Mouse (Mus musculus): ENCODE results near the gene Qrich1. TPM values are rescaled to one million over a fixed set of nuclear protein-coding genes. Genes with fewer than 3 reads are reported as not detected.

Qrich1 gene
- total RNA-seq, 4 experiments from 2014 or later: 44.8 to 59.1 (median 55.7) TPM

DNA sequence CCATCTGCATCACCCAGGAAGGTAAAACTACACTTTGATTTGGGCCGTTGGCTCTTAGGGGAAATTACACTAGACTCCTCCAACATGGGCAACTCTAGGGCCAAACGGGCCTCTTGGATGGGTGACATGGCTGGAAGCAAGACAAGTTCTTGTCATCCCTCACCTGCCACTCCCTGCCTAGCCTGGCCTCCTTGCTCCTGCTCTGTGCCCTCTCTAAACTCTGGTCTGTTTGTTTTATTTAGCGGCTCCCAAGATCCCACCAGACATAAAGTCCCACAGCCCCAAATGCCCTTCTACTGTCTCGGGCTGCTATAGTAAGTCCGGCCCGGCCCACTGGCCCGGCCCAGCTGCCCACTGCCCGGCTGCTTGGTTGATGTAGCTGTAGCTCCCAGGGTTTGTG lies 47.1 kb downstream of the Qrich1 start:
- DNase-seq (ENCODE audit: low spot score in 2 of 2): no peak

DNA sequence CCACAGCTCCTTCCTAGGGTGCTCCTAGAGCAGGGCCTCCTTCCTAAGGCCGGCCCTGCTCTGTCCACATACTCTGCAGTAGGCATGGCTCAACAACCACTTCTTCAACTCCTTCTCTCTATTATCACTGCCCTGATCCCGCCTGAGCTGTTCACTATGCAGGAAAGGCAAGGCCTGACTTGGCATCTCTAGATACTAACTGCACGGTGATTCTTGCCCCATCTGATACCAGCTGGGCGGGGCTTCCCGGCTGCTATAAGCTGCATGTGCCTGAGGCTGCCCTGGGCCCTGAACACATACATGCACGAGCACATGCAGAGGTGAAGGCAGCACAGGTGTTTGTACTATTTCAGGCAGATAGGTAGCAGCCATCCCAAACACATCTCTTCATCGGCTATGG lies 47.5 kb downstream of the Qrich1 start:
- no peak for DNase-seq (ENCODE audit: low spot score in 2 of 2)

GRCm38 (mm10) chr9:108565881-108566814 lies 49.5 kb downstream of the Qrich1 start:
- DNase-seq (ENCODE audit: low spot score in 2 of 2): no peak

DNA sequence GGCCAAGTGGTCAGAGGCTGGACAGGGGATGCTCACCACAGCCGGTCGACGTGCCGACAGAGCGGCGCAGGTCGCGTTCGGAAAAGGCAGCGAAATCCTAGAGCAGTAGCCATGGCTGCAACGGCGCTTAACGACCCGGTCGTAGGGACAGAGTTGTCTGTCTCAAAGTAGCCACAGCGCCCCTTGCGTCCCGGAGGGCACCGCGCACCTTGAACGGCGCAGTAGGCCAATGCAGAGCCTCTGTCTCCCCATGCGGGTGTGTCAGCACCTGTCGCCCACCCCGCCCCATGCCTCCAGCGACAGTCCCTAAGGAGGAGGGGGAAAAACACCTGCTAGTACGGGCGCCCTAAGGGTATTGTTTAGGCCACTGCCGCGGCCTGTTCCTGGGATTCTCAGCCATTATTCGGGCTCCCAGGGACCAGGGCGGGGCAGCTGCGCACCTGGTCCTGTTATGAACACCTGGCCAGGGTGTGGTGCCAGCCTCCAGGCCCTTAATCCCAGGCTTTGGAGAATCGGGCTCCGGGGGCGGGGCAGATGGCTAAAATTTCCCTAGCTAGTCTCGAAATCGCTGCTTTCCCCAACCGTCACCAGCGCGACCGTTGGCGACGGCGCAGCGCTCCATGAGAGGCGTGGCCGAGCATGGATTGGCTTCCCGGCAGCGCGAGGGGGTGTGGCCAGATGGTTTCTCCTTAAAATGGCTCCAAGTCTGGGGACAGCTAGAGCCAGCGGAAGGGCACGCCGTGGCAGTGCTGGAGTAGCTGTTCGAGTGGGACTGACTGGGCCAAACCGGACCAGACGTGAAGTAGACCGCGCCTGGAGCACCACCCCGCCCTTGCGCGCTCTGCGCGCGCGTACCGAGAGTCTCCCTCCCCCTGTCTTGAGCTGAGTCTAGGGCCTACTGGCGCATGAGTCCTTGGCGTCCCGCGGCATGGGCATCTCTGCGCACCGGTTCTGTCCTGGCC lies 50.5 kb downstream of the Qrich1 start, which contains the start of gene Ndufaf3:
Ndufaf3 (minus strand) TSS at position 620 of the 962 bp plus-strand sequence.
- DNase-seq (ENCODE audit: low spot score in 2 of 2): peak; percentile 93 to 94

DNA sequence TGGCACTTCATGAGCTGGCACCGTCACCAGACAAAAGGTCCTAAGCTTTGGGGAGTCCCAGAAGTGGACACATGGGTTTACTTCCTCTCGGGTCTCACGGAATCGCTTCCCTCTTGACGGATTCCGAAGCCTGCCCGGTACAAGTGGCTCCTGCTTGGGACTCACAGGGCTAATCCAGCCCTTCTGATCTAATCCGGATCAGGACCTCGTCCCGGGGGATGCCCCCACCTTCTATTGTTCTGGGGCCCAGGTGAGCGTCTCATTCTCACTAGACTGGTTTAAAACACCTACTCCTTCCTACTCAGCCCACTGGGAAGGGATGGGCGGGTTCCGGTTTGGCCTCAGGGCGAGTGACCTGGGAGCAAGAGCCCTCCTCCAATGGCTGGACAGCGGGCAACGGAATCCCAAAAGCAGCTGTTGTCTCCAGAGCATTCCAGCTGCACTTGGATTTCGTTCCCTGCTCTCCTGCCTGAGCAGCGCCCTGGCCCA lies 51.4 kb downstream of the Qrich1 start:
- DNase-seq (ENCODE audit: low spot score in 2 of 2): no peak

DNA sequence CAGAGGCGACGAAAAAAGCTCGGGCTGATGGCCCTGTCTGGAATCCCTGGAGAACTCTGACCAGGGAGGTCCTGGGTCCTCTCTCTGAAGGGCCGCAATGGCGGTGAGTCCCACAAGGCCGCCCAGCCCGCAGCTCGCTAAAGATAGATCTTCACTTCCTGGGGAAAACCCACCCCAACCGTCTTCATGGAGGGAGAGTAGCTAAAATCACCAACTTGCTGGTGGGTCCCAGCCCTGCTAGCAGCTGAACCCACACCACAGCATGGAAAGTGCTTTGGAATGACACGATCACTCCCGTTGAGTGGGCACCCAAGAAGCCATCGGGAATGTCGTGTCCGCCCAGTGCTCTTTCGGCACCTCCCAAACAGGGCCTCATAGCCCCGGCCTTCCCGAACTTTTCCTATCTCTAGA lies 51.9 kb downstream of the Qrich1 start:
- DNase-seq (ENCODE audit: low spot score in 2 of 2): no peak

DNA sequence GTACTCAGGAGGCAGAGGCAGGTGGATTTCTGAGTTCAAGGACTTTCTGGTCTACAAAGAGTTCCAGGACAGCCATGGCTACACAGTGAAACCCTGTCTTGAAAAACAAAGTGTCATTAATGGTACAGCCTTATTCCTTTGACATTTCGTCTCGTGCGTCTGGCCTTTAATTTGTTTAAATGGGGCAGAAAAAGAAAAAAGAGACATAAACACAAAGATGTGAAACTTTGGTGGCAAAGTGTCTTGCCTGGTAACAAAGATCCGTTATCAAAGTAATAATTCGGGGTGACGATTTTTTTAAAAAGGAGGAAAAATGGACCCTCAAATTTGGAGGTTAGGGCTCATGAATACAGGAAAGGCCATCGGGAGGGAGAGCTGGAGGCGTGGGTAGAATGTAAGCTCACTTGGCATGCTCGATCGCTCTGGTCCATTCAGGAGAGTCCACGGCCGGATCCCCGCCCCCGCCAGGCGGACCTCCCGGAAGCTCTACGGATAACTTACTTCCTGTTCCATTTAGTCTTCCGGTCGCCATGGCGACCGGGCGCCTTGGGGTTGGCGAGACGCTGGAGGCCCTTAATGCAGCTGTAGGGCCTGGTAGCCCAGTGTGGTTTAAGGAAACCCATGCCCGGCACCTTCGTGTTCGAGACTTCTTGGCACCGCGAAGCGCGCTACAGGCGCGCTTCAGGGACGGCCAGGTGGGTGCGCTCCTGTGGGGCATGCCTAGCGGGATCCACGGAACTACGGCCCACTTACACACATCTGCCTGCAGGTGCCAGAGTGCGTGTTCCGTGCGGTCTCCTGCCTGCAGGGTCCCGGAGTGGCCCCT lies 53.0 kb downstream of the Qrich1 start, which contains the start of gene Dalrd3:
Dalrd3 (plus strand) TSS at position 506 of the 826 bp plus-strand sequence.
- DNase-seq (ENCODE audit: low spot score in 2 of 2): peak; percentile 88 to 90

DNA sequence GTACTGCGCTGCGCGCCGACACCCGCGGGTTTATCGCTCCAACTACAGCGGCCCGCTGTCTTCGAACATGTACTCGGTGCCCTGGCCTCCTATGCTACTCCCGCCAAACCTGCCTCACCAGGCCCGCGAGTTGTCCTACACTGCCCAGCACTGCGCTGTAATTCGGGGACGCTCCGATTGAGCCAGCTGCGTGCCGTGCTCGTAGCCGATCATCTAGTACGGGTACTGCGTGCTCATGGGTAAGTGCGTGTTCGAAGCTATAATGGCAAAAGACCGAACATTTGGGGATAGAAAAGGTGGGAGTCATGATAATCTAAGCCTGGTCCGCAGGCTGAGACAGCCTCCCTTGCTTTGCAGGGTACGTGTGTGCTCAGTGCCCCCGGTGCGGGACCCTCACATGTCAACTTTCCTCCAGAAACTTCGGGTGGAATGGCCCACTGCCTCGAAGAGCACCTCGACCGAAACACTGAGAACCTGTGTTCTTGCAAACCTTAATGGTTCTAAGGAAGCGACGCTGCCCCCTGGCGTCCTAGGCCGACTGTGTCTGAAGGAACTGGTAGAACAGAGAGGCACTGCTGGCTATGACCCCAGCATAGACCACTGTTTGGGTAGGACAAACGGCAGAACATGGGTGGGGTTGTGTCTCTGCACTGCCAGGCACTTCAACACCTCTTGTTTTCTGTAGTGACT lies 53.7 kb downstream of the Qrich1 start:
- peak; percentile 41 to 46 for DNase-seq (ENCODE audit: low spot score in 2 of 2)

DNA sequence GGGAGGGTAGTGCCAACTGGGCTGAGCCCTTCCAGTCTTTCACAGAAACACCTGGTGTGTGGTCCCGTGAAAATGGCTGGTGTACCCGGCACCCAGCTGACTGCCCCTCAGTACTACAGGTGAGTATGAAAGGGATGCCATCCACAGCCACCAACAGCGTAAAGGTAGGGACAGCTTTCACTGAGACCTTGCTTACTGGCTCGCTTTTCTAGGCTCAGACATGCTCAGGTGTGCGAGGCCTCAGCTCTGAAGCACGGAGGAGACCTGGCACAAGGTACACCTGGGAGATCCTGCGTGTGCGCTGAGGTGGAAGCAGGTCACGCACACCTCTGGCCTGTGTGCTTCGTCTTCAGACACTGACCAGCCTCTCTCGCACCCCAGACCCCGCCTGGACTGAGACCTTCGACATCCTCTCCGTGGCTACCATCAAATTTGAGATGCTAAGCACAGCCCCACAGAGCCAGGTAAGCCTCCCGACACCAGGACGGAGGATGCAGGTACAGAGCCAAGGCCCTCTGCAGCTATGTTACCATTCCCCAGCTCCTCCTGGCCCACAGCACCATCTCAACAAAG lies 54.9 kb downstream of the Qrich1 start:
- no peak for DNase-seq (ENCODE audit: low spot score in 2 of 2)

DNA sequence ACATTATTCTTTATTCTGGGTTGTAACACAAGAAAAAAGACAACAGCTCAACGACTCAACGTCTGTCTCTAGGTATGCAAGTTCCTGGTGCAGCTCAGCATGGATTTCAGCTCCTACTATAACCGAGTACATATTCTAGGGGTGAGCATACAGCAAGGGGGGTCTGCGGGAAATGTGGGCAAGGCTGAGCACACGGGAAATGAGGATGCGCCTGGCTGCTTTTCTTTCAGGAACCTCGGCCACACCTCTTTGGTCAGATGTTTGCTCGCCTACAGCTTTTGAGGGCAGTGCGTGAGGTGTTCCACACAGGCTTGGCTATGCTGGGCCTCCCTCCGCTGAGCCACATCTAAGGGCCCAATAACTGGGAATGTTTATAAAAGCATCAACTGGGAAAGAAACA lies 55.7 kb downstream of the Qrich1 start:
- no peak for DNase-seq (ENCODE audit: low spot score in 2 of 2)

GRCm38 (mm10) chr9:108573774-108574690 lies 57.4 kb downstream of the Qrich1 start:
- no peak for DNase-seq (ENCODE audit: low spot score in 2 of 2)

DNA sequence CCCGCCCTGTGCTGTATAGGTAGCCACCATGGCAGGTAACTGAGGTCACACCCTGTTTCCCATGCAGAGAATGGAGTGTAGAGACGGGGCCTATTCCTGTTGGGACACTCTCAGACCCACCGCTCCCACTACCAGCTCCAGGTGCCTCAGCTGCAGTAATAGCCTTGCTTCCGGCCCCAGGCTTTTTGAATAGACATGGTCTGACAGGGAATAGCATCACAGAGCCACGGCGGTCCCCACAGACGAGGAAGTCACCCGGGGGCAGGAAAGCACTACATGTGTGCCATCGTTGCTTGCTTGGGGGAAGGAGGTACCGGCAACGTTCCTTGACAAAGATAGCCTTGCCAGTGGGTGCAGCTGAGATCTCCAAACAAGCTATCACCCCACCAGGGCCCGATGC lies 58.3 kb downstream of the Qrich1 start:
- no peak for DNase-seq (ENCODE audit: low spot score in 2 of 2)

DNA sequence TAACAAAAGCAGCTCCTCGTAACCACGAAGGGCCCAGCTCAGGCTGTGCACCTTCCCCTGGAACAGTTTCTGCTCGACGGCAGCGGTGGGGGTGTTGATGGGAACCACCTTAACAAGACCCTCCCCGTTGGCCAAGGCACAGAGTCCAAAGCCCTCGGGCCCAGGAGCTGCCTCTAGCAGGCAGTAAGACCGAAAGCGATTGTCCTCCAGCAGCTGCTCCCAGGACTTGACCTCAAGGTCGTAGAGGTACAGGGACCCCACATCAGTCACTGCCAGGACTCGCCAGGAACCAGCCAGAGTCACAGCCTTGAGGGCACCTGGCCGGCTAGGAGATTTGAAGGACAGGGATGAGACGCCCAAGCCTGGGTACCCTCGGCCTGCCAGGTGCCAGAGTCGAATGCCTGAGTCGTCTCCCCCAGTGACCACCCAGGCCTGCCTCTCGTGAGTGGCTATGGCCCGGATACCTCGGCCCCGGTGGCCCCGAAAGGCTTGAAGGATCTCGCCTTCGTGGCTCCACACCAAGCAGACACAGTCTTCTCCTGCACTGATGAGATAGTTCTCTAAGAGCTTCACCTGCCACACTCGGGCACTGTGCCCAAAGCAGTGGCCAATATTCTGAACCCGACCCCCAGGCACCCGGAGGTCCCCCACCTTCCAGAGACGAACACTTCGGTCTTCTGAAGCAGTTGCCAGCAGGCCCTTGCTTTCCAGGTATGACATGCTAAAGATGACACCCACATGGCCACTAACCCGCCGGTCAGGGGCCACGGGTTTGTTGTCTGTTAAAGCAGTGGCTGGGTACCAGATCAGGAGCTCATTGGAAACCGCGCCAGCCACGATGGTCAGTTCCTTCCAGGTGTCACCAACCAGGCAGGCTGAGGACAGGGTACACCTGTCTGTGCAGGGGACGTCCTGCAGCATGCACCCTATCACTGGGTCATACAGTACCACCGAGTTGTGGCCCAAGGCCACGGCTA lies 59.0 kb downstream of the Qrich1 start:
- DNase-seq (ENCODE audit: low spot score in 2 of 2): no peak

DNA sequence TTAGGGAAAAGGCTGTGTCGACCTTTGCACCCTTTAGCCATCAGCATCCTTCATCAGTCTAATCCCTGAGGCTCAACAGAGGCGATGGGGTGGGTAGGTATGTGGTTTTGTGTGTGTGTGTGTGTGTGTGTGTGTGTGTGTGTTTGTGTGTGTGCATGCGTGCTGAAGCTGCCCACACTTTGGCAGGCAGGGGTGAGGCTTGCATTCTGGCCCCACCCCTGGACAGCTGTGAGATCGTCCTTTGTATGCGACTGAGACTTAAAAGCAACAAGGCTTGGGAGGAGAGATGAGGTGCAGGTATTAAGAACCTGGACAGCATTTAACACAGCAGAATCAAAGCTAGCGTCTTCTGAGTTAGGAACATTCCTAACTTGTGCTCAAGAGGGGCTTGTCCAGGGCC lies 60.4 kb downstream of the Qrich1 start:
- DNase-seq (ENCODE audit: low spot score in 2 of 2): no peak

DNA sequence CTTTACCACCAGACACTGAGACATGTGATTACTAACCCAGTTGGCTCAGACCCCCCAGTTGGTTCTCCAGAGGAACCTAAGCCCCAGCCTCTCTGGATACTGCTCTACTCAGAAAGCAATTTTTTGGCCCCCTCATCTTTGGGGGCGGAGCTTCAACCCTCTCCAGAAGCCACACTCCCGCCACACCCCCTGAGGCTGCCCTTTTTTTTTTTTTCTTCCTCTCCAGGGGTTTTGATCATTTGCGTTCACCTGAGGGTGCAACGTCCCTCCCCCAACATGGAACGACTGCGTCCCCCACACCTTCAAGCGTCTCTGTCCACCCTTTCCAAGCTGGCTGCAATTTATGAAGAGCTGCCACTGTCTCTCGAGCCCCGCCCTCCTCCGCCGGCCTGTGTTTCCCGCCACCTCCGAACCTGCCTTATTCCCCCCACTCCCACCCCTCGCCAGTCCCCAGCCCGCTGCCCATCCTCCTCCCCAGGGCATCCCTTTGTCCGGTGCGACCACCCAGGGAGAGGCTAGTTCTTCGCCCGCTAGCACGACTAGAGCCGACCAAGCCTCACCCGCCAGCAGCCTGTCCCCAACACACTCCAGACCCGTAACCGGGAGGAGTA lies 61.4 kb downstream of the Qrich1 start:
- peak; percentile 55 to 68 for DNase-seq (ENCODE audit: low spot score in 2 of 2)

GRCm38 (mm10) chr9:108578545-108579343 lies 62.1 kb downstream of the Qrich1 start, which contains the start of gene Wdr6:
TSS of gene Wdr6 (minus strand) at chr9:108578739.
- DNase-seq (ENCODE audit: low spot score in 2 of 2): peak; percentile 83 to 94

All from gastrocnemius, adult 8-10 months (tissue).